Mouse (Mus musculus): Measurements from ENCODE around the gene Ykt6. TPM values are rescaled to one million over a fixed set of nuclear protein-coding genes. Genes with fewer than 3 reads are reported as not detected.

Ykt6 gene
- polyA plus RNA-seq (2015; fragmentation: Nextera tagmentation; extraction: Ambion mirVana): 76.0 and 78.1 TPM in 2 replicates

DNA sequence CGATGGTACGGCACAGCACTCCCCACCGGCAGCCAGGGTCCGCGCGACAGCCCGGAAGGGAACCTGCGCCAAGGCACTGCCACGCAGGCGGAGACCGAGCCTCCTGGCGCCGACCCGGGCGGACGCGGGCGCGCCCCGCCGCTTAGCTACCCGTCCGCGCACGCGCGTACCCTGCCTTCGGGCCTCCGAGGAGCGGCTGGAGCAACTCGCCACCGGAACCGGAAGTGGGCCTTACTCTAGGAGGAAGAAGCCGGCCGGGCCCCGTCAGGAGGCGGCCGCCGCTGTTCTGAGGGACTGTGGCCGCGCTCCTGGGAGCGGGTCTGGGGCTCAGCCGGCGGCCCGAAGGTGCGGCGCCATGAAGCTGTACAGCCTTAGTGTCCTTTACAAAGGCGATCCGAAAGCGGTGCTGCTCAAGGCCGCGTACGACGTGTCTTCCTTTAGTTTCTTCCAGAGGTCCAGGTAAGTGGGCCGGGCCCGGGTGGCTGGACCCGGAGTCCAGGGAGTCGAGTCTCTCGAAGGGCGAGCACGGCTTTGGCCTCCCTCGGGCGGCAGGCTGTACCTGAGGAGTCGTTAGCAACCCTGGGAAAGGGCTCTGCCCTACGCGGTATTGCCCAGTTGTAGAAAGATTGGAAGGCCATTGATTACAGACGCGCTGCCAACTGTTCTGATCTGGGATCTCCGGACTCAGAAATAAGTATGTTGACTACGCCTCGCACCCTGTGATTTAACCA, at the start of gene Ykt6:
Gene Ykt6 (plus strand): TSS at position 148 of the 731 bp plus-strand sequence.
- no peaks in the 10 kb centered on the region for H3K9me3 ChIP-seq
- peak within 1 kb of the TSS; percentile 92 for H3K27ac ChIP-seq
- H3K36me3 ChIP-seq: peaks cover 17% of the 10 kb centered on the region
- under 1% methylated on average over 69 of the region's 71 CpGs for WGBS
- ATAC-seq (ENCODE audit: low FRiP score): peak; percentile 97
- peak within 1 kb of the TSS; percentile 87 for H3K4me3 ChIP-seq
- H3K9ac ChIP-seq: peak within 1 kb of the TSS; percentile 96
- no peaks in the 10 kb centered on the region for H3K27me3 ChIP-seq
- H3K4me1 ChIP-seq (replicated peaks): peaks cover 27% of the 10 kb centered on the region
- peak within 1 kb of the TSS; percentile 83 for H3K4me2 ChIP-seq

DNA sequence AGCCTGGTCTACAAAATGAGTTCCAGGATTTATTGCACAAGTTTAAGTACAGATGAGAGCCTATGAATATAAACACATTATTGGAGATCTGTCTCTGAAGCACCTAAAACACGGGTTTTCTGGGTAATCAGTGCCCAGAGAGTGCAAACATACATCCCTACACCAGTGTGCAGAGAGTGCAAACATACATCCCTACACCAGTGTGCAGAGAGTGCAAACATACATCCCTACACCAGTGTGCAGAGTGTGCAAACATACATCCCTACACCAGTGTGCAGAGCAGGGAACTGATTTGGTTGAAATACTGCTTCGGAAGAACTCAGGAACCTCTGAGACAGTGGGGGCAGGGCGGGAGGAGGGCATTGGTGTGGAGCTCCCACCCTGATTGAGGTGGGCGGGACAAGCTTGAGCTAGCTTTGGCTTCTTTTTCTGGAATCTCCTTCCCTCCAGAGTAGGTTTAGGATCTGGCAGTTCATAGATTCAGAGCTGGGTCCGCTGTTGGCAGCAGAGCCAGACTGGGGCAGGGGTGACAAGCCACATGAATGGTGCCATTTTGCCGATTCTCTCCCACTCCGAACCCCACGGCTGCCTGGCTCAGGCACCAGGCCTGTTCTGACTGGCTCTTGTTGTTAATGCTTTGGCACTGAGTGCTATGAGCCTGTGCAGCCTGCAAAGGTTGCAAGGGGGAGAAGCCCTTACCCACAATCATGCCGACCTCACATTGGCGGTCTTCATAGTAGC, 49.5 kb upstream of the Ykt6 start:
- 85% methylated on average over 10 of the region's 10 CpGs for WGBS
- Histone ChIP-seq H3K27ac (no peak overlapping the region; the same call in 1 of the 2 replicates), H3K36me3 (no peaks in the 10 kb centered on the region), H3K9ac (no peak overlapping the region), H3K4me2 (no peak overlapping the region), H3K9me3 (no peaks in the 10 kb centered on the region), H3K4me1 (replicated peaks) (peaks cover 33% of the 10 kb centered on the region), H3K4me3 (no peak overlapping the region), H3K27me3 (no peaks in the 10 kb centered on the region; the same call in none of the 2 replicates)
- ATAC-seq (ENCODE audit: low FRiP score): no peak

DNA sequence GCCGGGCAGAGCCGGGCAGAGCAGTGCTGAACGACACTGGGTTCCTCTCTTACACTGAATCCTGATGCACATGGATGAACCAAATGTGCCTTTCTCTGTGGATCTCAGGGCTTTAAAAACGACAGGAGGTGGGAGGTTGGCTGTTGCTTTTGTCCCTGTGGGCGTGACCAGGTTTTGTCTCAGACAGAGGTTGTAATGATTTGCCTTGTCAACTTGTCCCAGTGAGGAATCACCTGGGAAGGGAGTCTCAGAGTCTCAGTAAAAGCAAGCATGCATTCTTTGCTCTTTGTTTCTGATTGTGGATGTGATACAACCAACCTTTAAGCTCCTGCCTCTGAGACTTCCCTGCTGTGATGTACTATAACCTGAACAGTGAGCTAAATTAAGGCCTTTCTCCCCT, 48.4 kb upstream of the Ykt6 start:
- H3K9me3 ChIP-seq: no peaks in the 10 kb centered on the region
- H3K4me3 ChIP-seq: no peak overlapping the region
- no peaks in the 10 kb centered on the region; the same call in none of the 2 replicates for H3K27me3 ChIP-seq
- ATAC-seq (ENCODE audit: low FRiP score): no peak
- no peak overlapping the region for H3K27ac ChIP-seq
- H3K4me2 ChIP-seq: no peak overlapping the region
- peaks cover 21% of the 10 kb centered on the region for H3K4me1 ChIP-seq (replicated peaks)
- H3K36me3 ChIP-seq: no peaks in the 10 kb centered on the region
- WGBS: 42% methylated on average over 5 of the region's 5 CpGs
- no peak overlapping the region for H3K9ac ChIP-seq

- no peak overlapping the region for H3K4me3 ChIP-seq
- WGBS: 93% methylated on average over 4 of the region's 4 CpGs
- no peaks in the 10 kb centered on the region; the same call in 1 of the 2 replicates for H3K27me3 ChIP-seq
- H3K36me3 ChIP-seq: no peaks in the 10 kb centered on the region
- no peak overlapping the region for H3K27ac ChIP-seq
- no peak overlapping the region for H3K4me2 ChIP-seq
- no peak overlapping the region for H3K9ac ChIP-seq
- ATAC-seq (ENCODE audit: low FRiP score): no peak
- H3K4me1 ChIP-seq (replicated peaks): peaks cover 6% of the 10 kb centered on the region; the same call in 1 of the 2 replicates
- no peaks in the 10 kb centered on the region for H3K9me3 ChIP-seq
These were observed 46.9 kb upstream of the Ykt6 start for GRCm38 (mm10) chr11:5908642-5909041.

- H3K9me3 ChIP-seq: no peaks in the 10 kb centered on the region
- no peak overlapping the region for H3K4me3 ChIP-seq
- H3K4me1 ChIP-seq (replicated peaks): peaks cover 6% of the 10 kb centered on the region; the same call in 1 of the 2 replicates
- no peak for ATAC-seq (ENCODE audit: low FRiP score)
- H3K27me3 ChIP-seq: no peaks in the 10 kb centered on the region; the same call in 1 of the 2 replicates
- H3K27ac ChIP-seq: no peak overlapping the region
- H3K4me2 ChIP-seq: no peak overlapping the region
- H3K36me3 ChIP-seq: no peaks in the 10 kb centered on the region
- WGBS: 32% methylated on average over 5 of the region's 5 CpGs
- H3K9ac ChIP-seq: no peak overlapping the region
These were observed 42.9 kb upstream of the Ykt6 start for GRCm38 (mm10) chr11:5912635-5913034.

DNA sequence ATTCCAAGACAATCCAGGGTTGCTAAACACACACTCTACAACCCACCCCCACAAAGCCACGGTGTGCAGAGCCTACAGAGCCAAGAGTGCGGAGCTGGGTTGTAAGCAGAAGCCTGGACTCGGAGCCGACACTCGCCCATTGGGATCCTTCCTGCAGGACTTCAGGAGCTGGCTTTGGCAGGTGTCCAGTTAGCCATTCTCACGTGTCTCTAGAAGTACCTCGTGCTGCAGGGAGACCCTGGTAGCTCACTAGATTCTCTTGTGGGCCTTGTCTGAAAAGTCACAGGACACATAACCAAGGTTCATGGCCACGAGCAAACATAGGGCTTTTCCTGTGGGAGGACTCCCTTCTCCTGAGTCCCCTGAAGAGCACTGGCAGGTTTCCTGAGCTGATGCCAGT, 42.2 kb upstream of the Ykt6 start:
- Histone ChIP-seq H3K9ac (no peak overlapping the region), H3K36me3 (no peaks in the 10 kb centered on the region), H3K27me3 (no peaks in the 10 kb centered on the region; the same call in 1 of the 2 replicates), H3K4me2 (no peak overlapping the region), H3K4me1 (replicated peaks) (peaks cover 6% of the 10 kb centered on the region; the same call in 1 of the 2 replicates), H3K27ac (no peak overlapping the region), H3K9me3 (no peaks in the 10 kb centered on the region), H3K4me3 (no peak overlapping the region)
- no peak for ATAC-seq (ENCODE audit: low FRiP score)
- 66% methylated on average over 8 of the region's 8 CpGs for WGBS

GRCm38 (mm10) chr11:5913936-5914335, 41.6 kb upstream of the Ykt6 start:
- Histone ChIP-seq H3K36me3 (no peaks in the 10 kb centered on the region), H3K4me3 (no peak overlapping the region), H3K27me3 (no peaks in the 10 kb centered on the region; the same call in 1 of the 2 replicates), H3K4me2 (no peak overlapping the region), H3K9ac (no peak overlapping the region), H3K4me1 (replicated peaks) (peaks cover 6% of the 10 kb centered on the region; the same call in 1 of the 2 replicates), H3K27ac (no peak overlapping the region), H3K9me3 (no peaks in the 10 kb centered on the region)
- WGBS: 76% methylated on average over 4 of the region's 4 CpGs
- no peak for ATAC-seq (ENCODE audit: low FRiP score)

GRCm38 (mm10) chr11:5914940-5915339, 40.6 kb upstream of the Ykt6 start:
- Histone ChIP-seq H3K9me3 (no peaks in the 10 kb centered on the region), H3K4me3 (no peak overlapping the region), H3K9ac (no peak overlapping the region), H3K27me3 (no peaks in the 10 kb centered on the region), H3K4me2 (no peak overlapping the region), H3K27ac (no peak overlapping the region), H3K36me3 (no peaks in the 10 kb centered on the region), H3K4me1 (replicated peaks) (peaks cover 6% of the 10 kb centered on the region; the same call in 1 of the 2 replicates)
- 59% methylated on average over 5 of the region's 5 CpGs for WGBS
- no peak for ATAC-seq (ENCODE audit: low FRiP score)

- 89% methylated on average over 5 of the region's 5 CpGs for WGBS
- Histone ChIP-seq H3K27me3 (no peaks in the 10 kb centered on the region), H3K4me1 (replicated peaks) (peaks cover 6% of the 10 kb centered on the region; the same call in 1 of the 2 replicates), H3K27ac (no peak overlapping the region), H3K9me3 (no peaks in the 10 kb centered on the region), H3K4me2 (no peak overlapping the region), H3K4me3 (no peak overlapping the region), H3K36me3 (no peaks in the 10 kb centered on the region), H3K9ac (no peak overlapping the region)
- no peak for ATAC-seq (ENCODE audit: low FRiP score)
These were observed 39.9 kb upstream of the Ykt6 start for GRCm38 (mm10) chr11:5915429-5916177.

GRCm38 (mm10) chr11:5916178-5916548, 39.3 kb upstream of the Ykt6 start:
- Histone ChIP-seq H3K27me3 (no peaks in the 10 kb centered on the region), H3K4me1 (replicated peaks) (peaks cover 6% of the 10 kb centered on the region; the same call in 1 of the 2 replicates), H3K36me3 (no peaks in the 10 kb centered on the region), H3K27ac (no peak overlapping the region), H3K4me2 (no peak overlapping the region), H3K9me3 (no peaks in the 10 kb centered on the region), H3K9ac (no peak overlapping the region), H3K4me3 (no peak overlapping the region)
- 81% methylated on average over 8 of the region's 8 CpGs for WGBS
- no peak for ATAC-seq (ENCODE audit: low FRiP score)

DNA sequence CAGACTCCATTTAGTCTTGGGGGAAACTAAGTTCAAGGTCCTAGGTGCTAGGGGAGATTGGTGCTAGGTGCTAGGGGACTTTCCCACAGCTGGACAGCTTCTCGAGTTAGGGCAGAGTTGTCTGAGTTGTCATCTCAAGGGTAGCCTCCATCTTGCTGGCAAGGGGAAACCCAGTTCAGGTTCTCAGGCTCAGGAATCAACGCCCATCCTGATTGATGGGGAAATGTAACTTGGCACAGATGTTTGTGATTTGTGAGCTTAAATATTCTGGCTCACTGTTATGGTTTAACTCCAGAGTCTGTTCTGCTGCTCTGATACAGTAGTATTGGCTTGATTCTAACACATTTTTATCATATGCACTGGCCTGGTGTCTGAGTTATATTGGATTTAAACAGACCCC, 37.4 kb upstream of the Ykt6 start:
- H3K4me1 ChIP-seq (replicated peaks): peaks cover 6% of the 10 kb centered on the region; the same call in 1 of the 2 replicates
- H3K27ac ChIP-seq: no peak overlapping the region
- H3K4me2 ChIP-seq: no peak overlapping the region
- H3K9me3 ChIP-seq: no peaks in the 10 kb centered on the region
- no peak overlapping the region for H3K4me3 ChIP-seq
- no peak overlapping the region for H3K9ac ChIP-seq
- no peaks in the 10 kb centered on the region for H3K36me3 ChIP-seq
- 86% methylated on average over 2 of the region's 2 CpGs for WGBS
- no peak for ATAC-seq (ENCODE audit: low FRiP score)
- H3K27me3 ChIP-seq: no peaks in the 10 kb centered on the region

GRCm38 (mm10) chr11:5919606-5920005, 35.9 kb upstream of the Ykt6 start:
- Histone ChIP-seq H3K36me3 (no peaks in the 10 kb centered on the region), H3K27ac (no peak overlapping the region), H3K9ac (no peak overlapping the region), H3K9me3 (no peaks in the 10 kb centered on the region), H3K4me1 (replicated peaks) (no peaks in the 10 kb centered on the region), H3K4me2 (no peak overlapping the region), H3K27me3 (no peaks in the 10 kb centered on the region), H3K4me3 (no peak overlapping the region)
- 96% methylated on average over 4 of the region's 4 CpGs for WGBS
- ATAC-seq (ENCODE audit: low FRiP score): no peak

Measured in hindbrain, embryonic 13.5 days (tissue).